Mouse (Mus musculus): ENCODE measurements around the gene Srsf2. TPM values are rescaled to one million over a fixed set of nuclear protein-coding genes. Genes with fewer than 3 reads are reported as not detected.
A peak's percentile ranks its signal among the peaks of the same experiment; 100 is the strongest.
"Not testable (repeated sequence)": the region's sequence is repeated elsewhere in the genome, so short reads cannot be mapped to it uniquely, and the experiment has no call there.

Gene Srsf2
- total RNA-seq, 2 experiments from 2014 or later: 97.1 to 103 TPM

GRCm38 (mm10) chr11:116857183-116857850, 4.4 kb upstream of the Srsf2 start:
- DNase-seq (ENCODE audit: low spot score): no peak
- intact Hi-C loops (cut with DNase I): no loop called here

GRCm38 (mm10) chr11:116854279-116854678, 1.4 kb upstream of the Srsf2 start:
- intact Hi-C loops (cut with DNase I): no loop called here
- no peak for DNase-seq (ENCODE audit: low spot score)

DNA sequence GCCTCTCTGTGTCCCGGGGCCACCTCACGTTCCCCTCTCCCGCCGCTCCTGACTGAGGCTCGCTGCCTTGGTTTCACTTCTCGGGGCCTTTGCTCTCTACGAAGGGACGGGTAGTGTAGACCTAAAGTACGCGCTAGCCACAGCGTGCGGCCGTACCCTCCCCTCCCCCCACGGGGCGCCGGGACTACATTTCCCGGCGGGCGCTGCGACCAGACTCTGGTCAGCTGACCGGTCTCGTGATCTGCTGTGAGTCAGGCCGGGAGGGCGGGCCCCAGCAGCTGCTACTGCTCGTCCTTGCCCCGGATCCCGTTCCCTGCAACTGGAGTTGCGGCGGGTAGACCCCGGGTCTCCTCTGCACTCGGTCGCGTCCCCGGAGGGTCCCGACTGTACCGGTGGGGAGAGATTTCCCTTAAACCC, 626 bp upstream of the Srsf2 start:
- peak; percentile 93 for DNase-seq (ENCODE audit: low spot score)
- intact Hi-C loops (cut with DNase I): no loop called here

- peak; percentile 71 for DNase-seq (ENCODE audit: low spot score)
- intact Hi-C loops (cut with DNase I): no loop called here
Observed at GRCm38 (mm10) chr11:116852291-116852890, 503 bp downstream of the Srsf2 start, which contains the start of gene Mfsd11. Gene Mfsd11 (plus strand): TSS chr11:116852440.

- intact Hi-C loops (cut with DNase I): no loop called here
- DNase-seq (ENCODE audit: low spot score): no peak
Observed at GRCm38 (mm10) chr11:116851576-116852290, 1.2 kb downstream of the Srsf2 start.

GRCm38 (mm10) chr11:116850833-116851477, 1.9 kb downstream of the Srsf2 start:
- intact Hi-C loops (cut with DNase I): no loop called here
- DNase-seq (ENCODE audit: low spot score): no peak

DNA sequence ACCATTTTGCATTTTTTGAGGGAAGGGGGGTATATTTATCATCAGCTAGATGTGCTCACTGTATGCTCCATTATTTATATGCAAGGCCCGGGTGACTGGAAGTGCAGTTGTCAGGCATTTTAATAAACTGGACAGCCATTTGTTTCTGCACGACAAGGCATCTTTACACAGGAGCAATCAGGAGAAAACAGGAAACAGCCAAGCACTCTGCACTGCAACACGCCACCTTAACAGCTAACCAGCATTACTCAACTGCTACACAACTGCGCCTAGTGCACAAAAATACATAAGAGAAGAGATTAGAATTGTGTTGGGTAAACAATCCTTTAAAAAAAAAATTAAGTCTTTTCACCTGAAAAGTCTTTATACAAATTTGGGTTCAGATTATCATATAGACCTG, 2.8 kb downstream of the Srsf2 start:
- intact Hi-C loops (cut with DNase I): no loop called here
- DNase-seq (ENCODE audit: low spot score): no peak

- intact Hi-C loops (cut with DNase I): no loop called here
- no peak for DNase-seq (ENCODE audit: low spot score)
Observed at GRCm38 (mm10) chr11:116849587-116849986, 3.3 kb downstream of the Srsf2 start.

GRCm38 (mm10) chr11:116848877-116849178, 4.1 kb downstream of the Srsf2 start:
- intact Hi-C loops (cut with DNase I); DNase-seq (ENCODE audit: low spot score): not testable (repeated sequence)

DNA sequence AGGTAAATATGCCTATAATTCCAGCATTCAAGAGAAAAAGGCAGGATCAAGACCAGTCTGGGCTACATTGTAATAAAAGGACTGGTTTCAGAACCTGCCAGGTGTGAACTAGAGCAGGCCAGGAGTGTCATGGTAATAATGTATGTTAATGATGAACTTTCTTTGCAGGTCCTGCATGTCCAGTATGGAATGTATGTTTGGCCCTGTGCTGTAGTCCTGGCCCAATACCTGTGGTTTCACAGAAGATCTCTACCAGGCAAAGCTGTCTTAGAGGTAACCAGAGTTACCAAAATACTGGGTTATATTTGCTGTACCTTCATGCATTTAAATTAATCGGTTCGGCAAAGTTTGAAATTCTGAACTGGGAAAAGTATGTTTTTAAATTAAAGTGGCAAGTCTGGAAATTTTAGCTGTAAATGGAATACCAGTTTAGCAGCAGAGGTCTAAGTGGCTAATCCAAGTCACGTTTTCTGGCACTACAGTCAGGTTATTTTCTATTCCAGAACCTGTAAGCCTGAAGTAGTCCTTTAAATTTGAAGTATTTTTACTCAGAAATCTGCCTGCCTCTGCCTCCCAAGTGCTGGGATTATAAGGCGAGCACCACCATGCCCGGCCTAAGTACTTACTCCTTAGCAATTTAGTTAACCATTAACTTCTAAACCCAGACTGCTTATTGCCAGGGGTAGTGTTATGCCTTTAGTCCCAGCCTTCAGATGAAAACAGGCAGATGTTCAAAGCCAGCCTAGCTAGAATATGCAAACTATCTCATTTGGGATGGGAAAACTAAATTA, 4.6 kb downstream of the Srsf2 start:
- intact Hi-C loops (cut with DNase I): no loop called here
- DNase-seq (ENCODE audit: low spot score): no peak

DNA sequence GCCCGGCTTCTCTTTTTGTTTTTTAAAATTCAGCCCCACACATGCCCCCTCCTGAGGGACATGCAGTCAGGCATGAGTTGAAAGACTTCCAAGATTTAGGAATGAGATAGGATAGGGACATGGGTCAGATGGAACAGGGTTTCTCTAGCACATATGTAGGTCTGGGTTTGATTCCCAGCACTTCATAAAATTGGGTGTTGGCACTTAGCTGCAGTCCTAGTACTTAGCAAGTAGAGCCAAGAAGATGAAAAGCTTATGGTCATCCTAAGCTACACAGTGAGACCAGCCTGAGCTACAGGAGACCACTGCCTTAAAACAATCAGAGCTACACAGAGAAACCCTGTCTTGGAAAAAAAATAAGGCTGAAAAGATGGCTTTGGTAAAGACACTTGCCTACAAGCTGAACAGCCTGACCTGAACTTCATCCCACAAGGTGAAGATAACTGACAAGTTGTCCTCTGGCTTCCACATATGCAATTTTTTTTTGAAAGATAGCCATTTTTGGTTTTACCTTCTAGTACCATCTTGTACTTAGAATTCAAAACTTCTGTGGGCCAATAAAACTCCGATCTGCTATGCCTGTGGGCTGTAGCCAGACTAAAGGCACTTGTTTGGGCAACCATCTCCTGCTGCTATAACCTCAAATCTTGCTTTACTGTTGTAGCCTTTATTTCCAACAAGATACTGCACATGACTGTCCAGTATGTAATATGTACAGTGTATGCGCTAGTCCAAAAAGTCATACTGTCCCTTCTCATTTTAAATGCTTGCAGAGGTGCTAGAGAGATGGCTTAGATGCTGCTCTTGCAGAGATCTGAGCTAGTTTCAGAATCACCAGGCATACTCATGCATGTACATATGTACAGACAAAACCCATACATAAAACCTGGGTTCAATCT, 5.5 kb downstream of the Srsf2 start:
- intact Hi-C loops (cut with DNase I): no loop called here
- no peak for DNase-seq (ENCODE audit: low spot score)

- DNase-seq (ENCODE audit: low spot score): no peak
- intact Hi-C loops (cut with DNase I): no loop called here
Observed at GRCm38 (mm10) chr11:116846593-116847181, 6.2 kb downstream of the Srsf2 start.

- DNase-seq (ENCODE audit: low spot score): peak; percentile 98
- intact Hi-C loops (cut with DNase I): no loop called here
Observed at GRCm38 (mm10) chr11:116843261-116844233, 9.3 kb downstream of the Srsf2 start, which contains the start of the genes Mettl23 and Jmjd6. Gene Mettl23 (plus strand): TSS chr11:116843278. Gene Jmjd6 (minus strand): TSS chr11:116843449.

- DNase-seq (ENCODE audit: low spot score): peak; percentile 59
- intact Hi-C loops (cut with DNase I): no loop called here
Observed at GRCm38 (mm10) chr11:116842531-116843260, 10.2 kb downstream of the Srsf2 start.

DNA sequence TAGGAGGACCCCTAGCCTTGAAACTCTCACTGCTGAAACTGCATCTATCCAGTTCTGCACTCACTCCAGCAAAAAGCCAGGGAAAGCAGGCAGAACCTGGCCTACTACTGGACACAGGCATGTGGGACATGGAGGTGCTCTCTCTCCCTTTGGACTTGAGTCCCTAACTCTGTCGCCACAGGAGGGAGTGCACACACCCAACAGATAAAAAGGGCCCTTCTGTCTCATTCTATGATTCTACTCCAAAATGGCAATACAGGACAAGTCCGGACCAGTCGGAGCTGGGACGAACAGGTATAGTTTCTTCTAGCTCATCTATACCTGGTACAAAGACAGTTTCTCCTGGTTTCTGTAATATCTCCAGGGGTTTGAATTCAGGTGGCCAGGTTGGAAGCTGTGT, 12.1 kb downstream of the Srsf2 start:
- intact Hi-C loops (cut with DNase I): no loop called here
- DNase-seq (ENCODE audit: low spot score): no peak

- intact Hi-C loops (cut with DNase I): loop anchor here (2.0 kb wide), 1 partner anchor 25 kb away; no protein-coding TSS in a partner anchor
- DNase-seq (ENCODE audit: low spot score): no peak
Observed at GRCm38 (mm10) chr11:116839601-116840000, 13.3 kb downstream of the Srsf2 start.

DNA sequence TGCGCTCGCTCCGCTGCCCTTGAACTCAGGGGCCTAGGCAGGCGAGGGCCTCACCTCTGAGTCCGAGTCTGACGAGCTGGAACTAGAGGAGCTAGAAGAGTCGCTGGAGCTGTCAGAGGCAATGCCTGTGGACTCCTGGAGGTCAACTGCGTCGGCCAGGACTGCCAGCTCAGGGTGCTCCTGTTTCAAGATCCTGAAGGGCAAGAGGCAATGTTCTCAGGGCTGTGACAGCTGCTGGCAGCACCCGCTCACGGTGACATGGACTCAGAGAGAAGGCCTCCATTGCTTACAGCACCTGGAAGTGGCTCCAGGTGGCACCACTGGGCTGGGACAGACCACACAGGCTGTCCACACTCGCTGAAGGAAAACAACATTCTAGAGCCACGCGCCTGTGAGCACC, 14.0 kb downstream of the Srsf2 start:
- no peak for DNase-seq (ENCODE audit: low spot score)
- intact Hi-C loops (cut with DNase I): loop anchor here (2.0 kb wide), 1 partner anchor 24 kb away; no protein-coding TSS in a partner anchor

All from heart, postnatal 25 days (tissue).